Mouse (Mus musculus) hindbrain, embryonic 12.5 days (tissue): ENCODE data around the gene Ccdc88b. TPM values are rescaled to one million over a fixed set of nuclear protein-coding genes. Genes with fewer than 3 reads are reported as not detected.
"Not testable (repeated sequence)": the region's sequence is repeated elsewhere in the genome, so short reads cannot be mapped to it uniquely, and the experiment has no call there.

ENCODE experiments used
- ATAC-seq: fragments of 200-750 bp; cut with Nextera tagmentation; 2 replicates; pipeline ENCODE4 v1.8.0; 2017; ENCODE audit warnings: moderate TSS enrichment; ENCODE audit not compliant: low FRiP score
- H3K27ac ChIP-seq: fragments of 300-500 bp; sonication (generic); 2 replicates; pipeline ENCODE4 v1.5.1; 2016; ENCODE audit warnings: mild to moderate bottlenecking
- H3K27me3 ChIP-seq: fragments of 300-500 bp; sonication (generic); 2 replicates; pipeline ENCODE4 v1.6.1; 2016; ENCODE audit warnings: mild to moderate bottlenecking
- H3K36me3 ChIP-seq: fragments of 300-500 bp; sonication (generic); 2 replicates; pipeline ENCODE4 v1.6.1; 2016; ENCODE audit warnings: mild to moderate bottlenecking
- H3K4me1 ChIP-seq: fragments of 300-500 bp; sonication (generic); 2 replicates; pipeline ENCODE4 v1.6.1; 2016
- H3K4me2 ChIP-seq: fragments of 300-500 bp; sonication (generic); replicated peaks from 2 replicates; pipeline ENCODE4 v1.6.1; 2016; ENCODE audit warnings: mild to moderate bottlenecking
- H3K4me3 ChIP-seq: fragments of 300-500 bp; sonication (generic); 2 replicates; pipeline ENCODE4 v1.5.1; 2016; ENCODE audit warnings: mild to moderate bottlenecking
- H3K9ac ChIP-seq: fragments of 300-500 bp; sonication (generic); 2 replicates; pipeline ENCODE4 v1.6.1; 2016; ENCODE audit warnings: mild to moderate bottlenecking, moderate library complexity
- H3K9me3 ChIP-seq: fragments of 300-500 bp; sonication (generic); replicated peaks from 2 replicates; pipeline ENCODE4 v1.6.1; 2016; ENCODE audit warnings: mild to moderate bottlenecking
- WGBS: fragments of 180-500 bp; shearing (Covaris S2); methylation state at CpG from one replicate; pipeline ENCODE4 v1.1.7; 2016; 5-methylcytosine and 5-hydroxymethylcytosine counted together
- polyA plus RNA-seq: library from polyadenylated mRNA; unstranded; fragments of >200 nt; fragmentation: Nextera tagmentation; extraction: Ambion mirVana; gene quantifications from 2 replicates; pipeline ENCODE4 v1.2.1, GENCODE M21; 2016

Gene Ccdc88b
- 0.50 and 0.85 TPM in 2 replicates for polyA plus RNA-seq

DNA sequence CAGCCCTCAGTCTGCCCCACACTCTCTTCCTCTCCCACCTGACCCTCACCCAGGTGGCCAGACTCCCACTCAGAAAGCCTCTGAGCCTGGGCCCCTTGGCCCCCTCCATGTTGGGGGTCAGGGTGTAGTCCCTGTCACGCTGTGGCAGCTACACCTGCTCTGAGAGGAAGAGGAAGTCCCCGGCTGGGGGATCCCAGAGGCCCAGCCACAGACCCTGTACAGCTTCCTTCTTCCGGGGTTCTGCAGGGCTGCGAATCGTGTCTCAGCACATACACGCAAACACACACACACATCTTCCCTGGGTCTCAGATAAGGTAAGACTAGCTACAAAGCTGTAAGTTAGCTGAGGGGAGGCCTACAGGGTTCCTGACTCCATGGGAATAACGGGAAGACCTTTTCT is at the start of gene Ccdc88b:
Gene Ccdc88b, minus strand, starts transcription at position 181 of the 400 bp plus-strand sequence.
- ATAC-seq = no peak
- Histone ChIP-seq H3K9me3 (no peaks in the 10 kb centered on the region), H3K4me3 (no peak within 1 kb of the TSS), H3K27me3 (peaks cover 16% of the 10 kb centered on the region), H3K4me1 (peaks cover 17% of the 10 kb centered on the region), H3K27ac (no peak within 1 kb of the TSS), H3K36me3 (no peaks in the 10 kb centered on the region), H3K9ac (no peak within 1 kb of the TSS), H3K4me2 (no peak within 1 kb of the TSS)
- WGBS = 75% methylated on average over 7 of the region's 7 CpGs

DNA sequence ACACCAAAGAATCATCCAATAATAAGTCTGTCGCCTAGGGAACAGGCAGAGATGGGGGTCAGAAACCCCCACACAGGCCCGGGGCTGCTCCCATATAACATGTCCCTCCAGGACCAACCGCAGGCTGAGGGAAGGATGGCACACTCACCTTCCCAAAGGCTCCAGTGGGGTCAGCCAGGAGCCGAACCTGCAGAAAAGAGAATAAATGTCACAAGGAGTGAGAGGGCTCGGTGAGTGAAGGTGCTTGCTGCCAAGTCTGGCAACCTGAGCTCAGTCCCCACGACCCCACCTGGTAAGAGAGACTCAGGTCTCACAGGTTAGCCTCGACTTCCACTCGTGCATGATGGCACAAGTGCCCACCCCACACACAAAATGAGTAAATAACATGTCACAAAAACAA is 49.1 kb upstream of the Ccdc88b start:
- 94% methylated on average over 8 of the region's 8 CpGs for WGBS
- no peak overlapping the region for H3K4me3 ChIP-seq
- no peaks in the 10 kb centered on the region for H3K27me3 ChIP-seq
- peaks cover 27% of the 10 kb centered on the region for H3K4me1 ChIP-seq
- H3K9me3 ChIP-seq = no peaks in the 10 kb centered on the region
- no peak overlapping the region for H3K4me2 ChIP-seq
- no peak overlapping the region for H3K27ac ChIP-seq
- no peak for ATAC-seq
- no peak overlapping the region for H3K9ac ChIP-seq
- peaks cover 41% of the 10 kb centered on the region for H3K36me3 ChIP-seq

DNA sequence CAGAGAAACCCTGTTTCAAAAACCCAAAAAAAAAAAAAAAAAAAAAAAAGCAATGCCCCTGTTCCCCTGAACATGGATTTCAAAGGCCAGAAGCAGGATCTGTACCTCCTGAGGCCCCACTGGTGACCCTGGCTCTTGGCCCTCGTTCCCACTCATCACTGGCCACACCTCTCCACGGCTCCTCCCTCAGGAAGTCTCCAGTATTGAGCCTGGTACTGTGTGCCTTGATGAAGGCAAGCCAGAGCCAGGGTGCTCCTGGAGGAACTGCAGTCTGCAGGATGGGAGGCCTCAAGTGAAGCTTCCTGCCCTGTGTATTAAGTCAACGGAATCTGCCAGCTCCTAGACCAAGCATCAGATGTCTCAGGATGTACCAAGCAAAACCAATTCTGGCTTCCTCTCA is 48.2 kb upstream of the Ccdc88b start:
- Histone ChIP-seq H3K36me3 (peaks cover 32% of the 10 kb centered on the region), H3K9me3 (no peaks in the 10 kb centered on the region), H3K4me2 (no peak overlapping the region), H3K9ac (no peak overlapping the region), H3K27me3 (no peaks in the 10 kb centered on the region), H3K4me3 (no peak overlapping the region), H3K27ac (no peak overlapping the region), H3K4me1 (peaks cover 19% of the 10 kb centered on the region)
- 90% methylated on average over 3 of the region's 3 CpGs for WGBS
- no peak for ATAC-seq

DNA sequence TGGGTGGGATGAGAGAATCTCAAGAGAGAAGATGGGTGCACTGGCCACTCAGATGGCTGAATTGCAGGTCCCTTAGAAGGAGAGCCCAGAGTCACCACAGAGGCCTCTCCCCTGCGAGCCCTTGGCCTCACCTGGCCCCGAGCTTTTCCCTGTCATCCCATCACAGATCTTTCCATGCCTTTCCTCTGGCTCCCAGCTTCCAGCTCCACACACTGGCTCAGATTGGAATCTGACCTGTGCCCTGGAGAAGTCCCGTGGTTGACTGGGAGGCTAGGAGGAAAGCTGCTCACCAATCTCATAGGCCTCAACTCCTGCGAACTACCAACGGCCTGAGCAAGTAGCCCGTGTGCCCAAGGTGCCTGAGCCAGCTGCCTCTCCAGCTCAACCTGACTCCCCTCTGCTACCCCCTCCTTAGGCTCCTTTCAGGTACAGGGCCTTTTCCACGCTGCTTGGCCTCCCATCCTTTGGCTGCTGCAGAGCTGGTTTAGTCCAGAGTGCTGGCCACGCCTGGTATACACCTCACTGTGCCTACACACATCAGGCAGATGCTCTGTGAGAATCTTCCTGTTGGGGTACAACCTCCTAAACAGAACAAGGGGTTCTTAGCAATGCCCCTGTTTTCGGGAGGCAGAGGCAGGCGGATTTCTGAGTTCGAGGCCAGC is 47.6 kb upstream of the Ccdc88b start:
- H3K36me3 ChIP-seq = peaks cover 28% of the 10 kb centered on the region
- ATAC-seq = no peak
- 89% methylated on average over 11 of the region's 11 CpGs for WGBS

DNA sequence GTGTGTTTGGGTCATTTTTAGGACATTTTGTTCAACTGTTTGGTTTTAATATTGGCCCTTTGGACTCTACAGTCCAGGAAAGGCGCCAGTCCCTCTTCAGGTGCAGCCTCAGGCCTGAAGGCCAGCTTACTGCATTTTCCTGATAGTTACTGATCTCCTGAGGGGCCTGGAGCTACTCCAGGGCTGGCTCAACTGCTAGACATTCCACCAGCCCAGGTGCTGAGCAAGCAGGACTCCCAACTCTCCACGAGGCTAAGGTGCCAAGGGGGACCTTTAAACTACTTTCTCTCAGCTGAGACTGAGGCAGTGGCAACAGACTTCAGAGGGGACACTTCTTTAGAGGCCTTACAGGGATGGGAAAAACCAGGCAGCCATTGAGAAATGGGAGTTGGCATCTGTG is 46.8 kb upstream of the Ccdc88b start:
- Histone ChIP-seq H3K4me3 (no peak overlapping the region), H3K27ac (no peak overlapping the region), H3K9me3 (no peaks in the 10 kb centered on the region), H3K4me2 (no peak overlapping the region), H3K4me1 (peaks cover 15% of the 10 kb centered on the region), H3K27me3 (no peaks in the 10 kb centered on the region), H3K36me3 (peaks cover 28% of the 10 kb centered on the region), H3K9ac (no peak overlapping the region; the same call in 1 of the 2 replicates)
- ATAC-seq = no peak
- 81% methylated on average over 2 of the region's 2 CpGs for WGBS

More for the DNA sequence above, 47.6 kb upstream of the Ccdc88b start:
- Histone ChIP-seq H3K4me1 (peaks cover 15% of the 10 kb centered on the region), H3K4me2 (no peak overlapping the region), H3K4me3 (no peak overlapping the region), H3K27me3 (no peaks in the 10 kb centered on the region), H3K9me3 (no peaks in the 10 kb centered on the region), H3K27ac (no peak overlapping the region), H3K9ac (no peak overlapping the region)

DNA sequence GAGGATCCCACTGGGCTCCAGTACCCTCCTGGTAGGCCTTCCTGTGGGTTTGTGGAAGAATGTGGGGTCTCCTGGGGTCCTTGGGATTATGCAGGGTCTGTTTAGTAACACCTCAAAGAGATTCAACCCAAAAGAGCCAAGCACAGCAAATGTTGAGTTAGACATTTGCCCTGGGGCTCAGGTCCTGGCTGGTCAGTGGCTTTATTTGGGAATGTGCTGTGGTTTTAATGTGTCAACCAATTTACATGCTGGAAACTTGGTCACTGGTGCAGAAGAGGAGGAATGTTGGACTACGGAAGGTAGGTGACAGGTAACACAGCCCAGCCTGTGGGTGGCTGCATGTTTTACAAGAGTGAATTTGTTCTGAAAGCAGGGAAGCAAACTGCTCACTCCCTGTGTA is 45.0 kb upstream of the Ccdc88b start:
- WGBS = 97% methylated on average over 1 of the region's 1 CpGs
- no peak overlapping the region for H3K4me3 ChIP-seq
- ATAC-seq = no peak
- peaks cover 5% of the 10 kb centered on the region for H3K4me1 ChIP-seq
- H3K9ac ChIP-seq = no peak overlapping the region
- no peak overlapping the region for H3K27ac ChIP-seq
- H3K27me3 ChIP-seq = no peaks in the 10 kb centered on the region
- H3K4me2 ChIP-seq = no peak overlapping the region
- no peaks in the 10 kb centered on the region for H3K9me3 ChIP-seq
- peaks cover 28% of the 10 kb centered on the region for H3K36me3 ChIP-seq

DNA sequence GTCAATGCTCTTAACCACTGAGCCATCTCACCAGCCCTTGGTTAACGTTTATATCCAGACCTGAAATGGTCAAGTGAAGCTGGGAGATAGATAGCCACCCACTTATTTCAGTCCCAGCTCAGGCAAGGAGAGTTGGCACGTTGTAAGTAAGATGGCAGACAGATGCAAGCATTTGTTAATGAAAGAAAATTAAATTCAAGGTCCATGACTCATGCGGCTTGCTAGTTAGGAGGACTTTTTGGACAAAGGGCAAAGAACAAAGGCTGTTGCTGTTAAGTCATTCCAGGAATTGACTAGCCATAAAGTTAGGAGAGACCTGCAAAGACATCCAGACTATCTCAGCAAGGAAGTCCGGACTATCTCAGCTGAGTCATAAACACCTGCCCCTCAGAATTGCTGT is 41.6 kb upstream of the Ccdc88b start:
- 84% methylated on average over 4 of the region's 4 CpGs for WGBS
- Histone ChIP-seq H3K36me3 (peaks cover 3% of the 10 kb centered on the region; the same call in 1 of the 2 replicates), H3K9ac (no peak overlapping the region), H3K27me3 (no peaks in the 10 kb centered on the region), H3K27ac (no peak overlapping the region), H3K4me2 (no peak overlapping the region), H3K4me3 (no peak overlapping the region), H3K4me1 (no peaks in the 10 kb centered on the region), H3K9me3 (peaks cover 8% of the 10 kb centered on the region)
- no peak for ATAC-seq

DNA sequence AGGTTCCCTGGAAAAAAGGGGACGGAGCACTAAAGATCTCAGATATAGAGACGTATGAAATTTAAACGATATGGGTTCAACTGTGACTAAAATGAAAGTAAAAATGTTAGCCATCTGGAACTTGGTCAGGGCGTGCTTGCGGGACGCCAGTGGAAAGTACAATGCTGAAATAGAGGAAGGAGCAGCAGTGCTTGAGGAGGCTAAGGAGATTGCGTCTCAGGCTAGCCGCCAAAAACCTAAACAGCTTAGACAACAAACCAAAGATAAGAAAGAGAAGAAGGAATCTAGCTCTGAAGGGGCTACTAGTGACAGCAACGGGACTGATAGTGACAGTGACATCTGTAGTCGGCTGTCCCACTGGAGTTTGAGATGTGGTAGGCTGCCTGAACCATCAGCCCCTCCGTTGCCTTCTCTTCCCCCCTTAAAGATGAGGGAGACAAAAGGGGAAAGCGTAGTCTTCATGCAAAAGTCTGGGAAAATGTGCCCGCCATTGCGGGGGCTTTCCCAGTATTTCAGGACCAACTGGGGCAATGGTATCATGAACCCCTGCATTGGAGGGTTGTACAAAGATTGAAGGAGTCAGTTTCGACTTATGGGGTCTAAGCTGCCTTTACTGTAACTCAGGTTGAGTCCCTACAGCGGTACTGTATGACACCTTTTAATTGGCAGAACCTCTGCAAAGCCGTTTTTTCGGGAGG is 37.7 kb upstream of the Ccdc88b start:
- not testable (repeated sequence) for H3K9me3 ChIP-seq, H3K27me3 ChIP-seq, H3K4me1 ChIP-seq, H3K9ac ChIP-seq, H3K4me3 ChIP-seq, H3K36me3 ChIP-seq, ATAC-seq, H3K27ac ChIP-seq, H3K4me2 ChIP-seq
- WGBS = 91% methylated on average over 18 of the region's 18 CpGs

DNA sequence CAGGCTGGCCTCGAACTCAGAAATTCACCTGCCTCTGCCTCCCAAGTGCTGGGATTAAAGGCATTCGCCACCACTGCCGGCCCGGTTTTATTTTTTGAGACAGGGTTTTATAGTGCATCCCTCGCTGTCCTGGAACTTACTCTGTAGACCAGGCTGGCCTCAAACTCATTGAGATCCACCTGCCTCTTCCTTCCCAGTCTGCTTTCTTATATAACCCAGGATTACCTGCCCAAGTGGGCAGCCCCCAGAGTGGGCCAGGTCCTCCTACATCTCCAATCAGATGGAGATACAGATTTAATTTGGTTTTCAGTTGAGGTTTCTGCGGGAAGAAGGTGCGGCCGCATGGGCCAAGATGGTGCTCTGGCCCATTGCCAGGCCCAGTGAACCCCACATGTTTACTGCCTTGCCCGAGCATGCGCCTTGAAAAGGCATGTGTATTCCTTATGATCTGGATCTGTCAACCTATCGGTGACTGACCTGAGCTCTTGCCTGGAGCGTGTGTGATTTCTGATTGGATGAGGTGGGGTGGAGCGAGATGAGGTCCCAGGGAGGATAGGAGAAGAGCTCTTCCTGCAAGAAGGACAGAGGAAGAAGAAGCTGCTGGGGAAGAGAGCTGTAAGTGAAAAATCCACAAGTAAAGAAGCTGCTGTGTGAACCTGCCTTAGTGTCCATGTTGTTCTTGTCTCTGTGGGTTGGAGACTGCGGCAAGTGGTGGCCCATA is 35.9 kb upstream of the Ccdc88b start:
- no peaks in the 10 kb centered on the region for H3K36me3 ChIP-seq
- peaks cover 8% of the 10 kb centered on the region for H3K9me3 ChIP-seq
- H3K27me3 ChIP-seq = no peaks in the 10 kb centered on the region
- H3K4me1 ChIP-seq = no peaks in the 10 kb centered on the region
- H3K4me3 ChIP-seq = no peak overlapping the region
- H3K4me2 ChIP-seq = no peak overlapping the region
- H3K27ac ChIP-seq = no peak overlapping the region
- no peak for ATAC-seq
- 91% methylated on average over 14 of the region's 14 CpGs for WGBS
- H3K9ac ChIP-seq = no peak overlapping the region

DNA sequence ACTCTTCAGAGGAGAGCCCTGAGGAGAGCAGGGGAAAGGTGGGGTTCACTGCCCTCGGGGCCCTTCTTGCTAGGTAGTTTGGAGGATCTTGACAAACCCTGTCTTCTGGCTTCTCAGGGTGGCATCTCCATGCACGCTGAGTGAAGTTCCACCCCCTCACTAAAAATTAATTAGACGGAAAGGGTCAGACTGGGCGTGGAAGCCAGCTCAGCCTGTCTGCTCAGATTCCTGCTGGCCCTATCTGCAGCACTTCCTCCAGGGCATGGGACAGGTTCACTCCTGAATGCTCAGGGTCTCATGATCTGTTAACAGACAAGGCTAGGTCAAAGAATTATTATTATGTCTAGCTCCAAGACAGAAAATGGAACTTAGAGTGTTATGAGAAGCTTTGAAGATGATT is 34.5 kb upstream of the Ccdc88b start:
- Histone ChIP-seq H3K4me1 (no peaks in the 10 kb centered on the region), H3K9me3 (peaks cover 8% of the 10 kb centered on the region), H3K27me3 (no peaks in the 10 kb centered on the region), H3K4me3 (no peak overlapping the region), H3K36me3 (no peaks in the 10 kb centered on the region), H3K4me2 (no peak overlapping the region), H3K9ac (no peak overlapping the region), H3K27ac (no peak overlapping the region)
- 60% methylated on average over 4 of the region's 4 CpGs for WGBS
- ATAC-seq = no peak

DNA sequence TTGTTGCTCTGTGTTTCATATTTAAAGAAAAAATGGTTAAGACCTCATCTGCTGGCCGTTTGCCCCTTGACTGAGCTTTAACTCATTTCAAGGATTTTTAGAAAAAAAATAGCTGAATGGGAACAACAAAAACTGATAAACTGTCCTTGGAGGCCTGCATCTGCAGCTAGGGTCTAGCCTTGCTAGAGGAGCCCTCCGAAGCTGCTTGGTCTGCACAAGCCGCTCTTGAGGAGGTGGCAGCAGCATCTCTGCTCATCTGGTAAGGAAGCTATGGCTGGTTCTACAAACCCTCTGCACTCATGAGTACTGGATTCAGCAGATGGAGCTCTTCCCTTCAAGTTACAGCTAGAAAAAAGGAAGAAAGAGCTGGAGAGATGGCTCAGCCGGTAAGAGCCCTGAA is 20.0 kb upstream of the Ccdc88b start:
- WGBS = 88% methylated on average over 4 of the region's 4 CpGs
- H3K9ac ChIP-seq = no peak overlapping the region
- no peaks in the 10 kb centered on the region for H3K27me3 ChIP-seq
- ATAC-seq = no peak
- H3K4me3 ChIP-seq = no peak overlapping the region
- H3K9me3 ChIP-seq = peaks cover 21% of the 10 kb centered on the region
- no peak overlapping the region for H3K4me2 ChIP-seq
- H3K36me3 ChIP-seq = no peaks in the 10 kb centered on the region
- H3K27ac ChIP-seq = no peak overlapping the region
- no peaks in the 10 kb centered on the region for H3K4me1 ChIP-seq

DNA sequence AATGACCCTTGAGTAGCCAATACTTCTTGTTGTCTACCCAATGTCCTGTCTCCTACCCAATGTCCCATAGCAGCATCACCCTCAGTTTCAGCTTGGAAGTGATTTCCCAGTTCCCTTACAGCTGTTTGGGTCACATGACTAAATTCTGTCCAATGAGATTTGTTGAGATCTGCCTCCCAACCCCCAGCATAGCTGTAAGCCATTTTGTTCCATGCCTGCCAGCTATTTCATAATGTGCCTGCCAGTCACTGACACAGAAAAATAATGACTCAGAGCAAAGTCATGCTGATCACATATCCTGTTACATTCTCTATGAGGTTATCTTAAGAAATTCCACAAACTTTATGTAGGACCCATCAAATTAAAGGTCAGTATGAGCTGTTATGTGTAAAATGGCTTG is 18.8 kb upstream of the Ccdc88b start:
- Histone ChIP-seq H3K9me3 (peaks cover 20% of the 10 kb centered on the region), H3K9ac (no peak overlapping the region), H3K27ac (no peak overlapping the region), H3K4me2 (no peak overlapping the region), H3K4me3 (no peak overlapping the region), H3K27me3 (no peaks in the 10 kb centered on the region), H3K36me3 (no peaks in the 10 kb centered on the region), H3K4me1 (no peaks in the 10 kb centered on the region)
- no peak for ATAC-seq
